Mouse (Mus musculus) common myeloid progenitor, adult 5-6 weeks (primary cell): ENCODE results near the gene Rapgef4. TPM values are rescaled to one million over a fixed set of nuclear protein-coding genes. Genes with fewer than 3 reads are reported as not detected.

Source experiments
- ATAC-seq: replicated peaks from 2 replicates; pipeline ENCODE4 v1.8.0; 2016; ENCODE audit warnings: low read depth, mild to moderate bottlenecking, moderate TSS enrichment, inconsistent platforms; ENCODE audit not compliant: poor library complexity, severe bottlenecking
- total RNA-seq: library from RNA; stranded (forward); fragments of 200-1000, 187-1606 nt; gene quantifications from 2 replicates; pipeline ENCODE4 v1.2.3, GENCODE M21; 2017

Gene Rapgef4
- total RNA-seq, 1 experiment from 2014 or later: 0.64 TPM

GRCm38 (mm10) chr2:71981896-71982295, 856 bp downstream of the Rapgef4 start:
- ATAC-seq: no peak

- ATAC-seq: no peak
Measured at GRCm38 (mm10) chr2:71982868-71983597, 2.0 kb downstream of the Rapgef4 start.

GRCm38 (mm10) chr2:71985730-71986129, 4.7 kb downstream of the Rapgef4 start:
- ATAC-seq: no peak

GRCm38 (mm10) chr2:71986276-71986848, 5.3 kb downstream of the Rapgef4 start:
- no peak for ATAC-seq

GRCm38 (mm10) chr2:71988572-71988971, 7.5 kb downstream of the Rapgef4 start:
- ATAC-seq: no peak

- ATAC-seq: no peak
Measured at GRCm38 (mm10) chr2:71992129-71992528, 11.1 kb downstream of the Rapgef4 start.

- no peak for ATAC-seq
Measured at GRCm38 (mm10) chr2:71993729-71994423, 12.8 kb downstream of the Rapgef4 start.

GRCm38 (mm10) chr2:71998531-71998930, 17.5 kb downstream of the Rapgef4 start:
- ATAC-seq: no peak

GRCm38 (mm10) chr2:72000102-72000501, 19.1 kb downstream of the Rapgef4 start:
- no peak for ATAC-seq

GRCm38 (mm10) chr2:72002843-72003370, 21.9 kb downstream of the Rapgef4 start:
- no peak for ATAC-seq

- ATAC-seq: no peak
Measured at GRCm38 (mm10) chr2:72003756-72004525, 22.9 kb downstream of the Rapgef4 start.

- no peak for ATAC-seq
Measured at GRCm38 (mm10) chr2:72005051-72005450, 24.0 kb downstream of the Rapgef4 start.

GRCm38 (mm10) chr2:72009446-72010218, 28.6 kb downstream of the Rapgef4 start:
- no peak for ATAC-seq

GRCm38 (mm10) chr2:72015366-72015765, 34.3 kb downstream of the Rapgef4 start:
- ATAC-seq: no peak

GRCm38 (mm10) chr2:72016013-72016412, 35.0 kb downstream of the Rapgef4 start:
- no peak for ATAC-seq

GRCm38 (mm10) chr2:72017168-72017567, 36.1 kb downstream of the Rapgef4 start:
- ATAC-seq: no peak

- no peak for ATAC-seq
Measured at GRCm38 (mm10) chr2:72018736-72019135, 37.7 kb downstream of the Rapgef4 start.

- no peak for ATAC-seq
Measured at GRCm38 (mm10) chr2:72020755-72021154, 39.7 kb downstream of the Rapgef4 start.

GRCm38 (mm10) chr2:72021440-72021839, 40.4 kb downstream of the Rapgef4 start:
- no peak for ATAC-seq

- no peak for ATAC-seq
Measured at GRCm38 (mm10) chr2:72021845-72022244, 40.8 kb downstream of the Rapgef4 start.
